Mouse (Mus musculus) forebrain, postnatal 0 days (tissue): ENCODE results near the gene Babam1. TPM values are rescaled to one million over a fixed set of nuclear protein-coding genes. Genes with fewer than 3 reads are reported as not detected.

Experiments
- ATAC-seq: fragments of 200-750 bp; cut with Nextera tagmentation; 2 replicates; pipeline ENCODE4 v1.8.0; 2017; ENCODE audit warnings: mild to moderate bottlenecking, moderate library complexity
- DNase-seq: peaks from one replicate; pipeline ENCODE4 v3.0.0-alpha.2; 2015
- H3K27ac ChIP-seq: fragments of 300-500 bp; sonication (generic); 2 replicates; pipeline ENCODE4 v1.5.1; 2014; ENCODE audit warnings: low read depth, mild to moderate bottlenecking, antibody characterized with exemption, low read length, moderate library complexity, mixed read lengths
- H3K27me3 ChIP-seq: fragments of 300-500 bp; sonication (generic); 2 replicates; pipeline ENCODE4 v1.6.1; 2014; ENCODE audit warnings: mild to moderate bottlenecking, low read length, mixed read lengths; ENCODE audit not compliant: insufficient read depth
- H3K36me3 ChIP-seq: fragments of 300-500 bp; sonication (generic); 2 replicates; pipeline ENCODE4 v1.6.1; 2014; ENCODE audit warnings: mild to moderate bottlenecking, moderate library complexity; ENCODE audit not compliant: insufficient read depth
- H3K4me1 ChIP-seq: fragments of 300-500 bp; sonication (generic); 2 replicates; pipeline ENCODE4 v1.6.1; 2014; ENCODE audit warnings: antibody characterized with exemption; ENCODE audit not compliant: insufficient read depth
- H3K4me2 ChIP-seq: fragments of 300-500 bp; sonication (generic); 2 replicates; pipeline ENCODE4 v1.6.1; 2014; ENCODE audit warnings: low read depth, mild to moderate bottlenecking, moderate library complexity
- H3K4me3 ChIP-seq: fragments of 300-500 bp; sonication (generic); 2 replicates; pipeline ENCODE4 v1.5.1; 2014; ENCODE audit warnings: low read depth, low read length, mixed read lengths
- H3K9ac ChIP-seq: fragments of 300-500 bp; sonication (generic); 2 replicates; pipeline ENCODE4 v1.6.1; 2014; ENCODE audit warnings: mild to moderate bottlenecking
- H3K9me3 ChIP-seq: fragments of 300-500 bp; sonication (generic); 2 replicates; pipeline ENCODE4 v1.6.1; 2016; ENCODE audit warnings: low read length
- CTCF ChIP-seq: sonication (generic); IDR thresholded peaks from 2 replicates; pipeline ENCODE4 v1.5.1; 2016; ENCODE audit warnings: antibody characterized with exemption, control low read depth, low read depth
- WGBS: fragments of 180-500 bp; shearing (Covaris S2); extraction: QIAGEN DNeasy Blood & Tissue Kit; methylation state at CpG from one replicate; pipeline ENCODE4 v1.1.7; 2014; 5-methylcytosine and 5-hydroxymethylcytosine counted together
- polyA plus RNA-seq: library from polyadenylated mRNA; unstranded; fragments of >200 nt; fragmentation: Nextera tagmentation; extraction: Ambion mirVana; gene quantifications from 2 replicates; pipeline ENCODE4 v1.2.1, GENCODE M21; 2015
- total RNA-seq: library from RNA; depleted of rRNA; stranded (reverse); fragments of >200 nt; gene quantifications from 2 replicates; pipeline ENCODE4 v1.2.3, GENCODE M21; 2014

The Babam1 gene
- total and polyA plus RNA-seq, 2 experiments from 2014 or later, result 94.0 to 107 TPM

DNA sequence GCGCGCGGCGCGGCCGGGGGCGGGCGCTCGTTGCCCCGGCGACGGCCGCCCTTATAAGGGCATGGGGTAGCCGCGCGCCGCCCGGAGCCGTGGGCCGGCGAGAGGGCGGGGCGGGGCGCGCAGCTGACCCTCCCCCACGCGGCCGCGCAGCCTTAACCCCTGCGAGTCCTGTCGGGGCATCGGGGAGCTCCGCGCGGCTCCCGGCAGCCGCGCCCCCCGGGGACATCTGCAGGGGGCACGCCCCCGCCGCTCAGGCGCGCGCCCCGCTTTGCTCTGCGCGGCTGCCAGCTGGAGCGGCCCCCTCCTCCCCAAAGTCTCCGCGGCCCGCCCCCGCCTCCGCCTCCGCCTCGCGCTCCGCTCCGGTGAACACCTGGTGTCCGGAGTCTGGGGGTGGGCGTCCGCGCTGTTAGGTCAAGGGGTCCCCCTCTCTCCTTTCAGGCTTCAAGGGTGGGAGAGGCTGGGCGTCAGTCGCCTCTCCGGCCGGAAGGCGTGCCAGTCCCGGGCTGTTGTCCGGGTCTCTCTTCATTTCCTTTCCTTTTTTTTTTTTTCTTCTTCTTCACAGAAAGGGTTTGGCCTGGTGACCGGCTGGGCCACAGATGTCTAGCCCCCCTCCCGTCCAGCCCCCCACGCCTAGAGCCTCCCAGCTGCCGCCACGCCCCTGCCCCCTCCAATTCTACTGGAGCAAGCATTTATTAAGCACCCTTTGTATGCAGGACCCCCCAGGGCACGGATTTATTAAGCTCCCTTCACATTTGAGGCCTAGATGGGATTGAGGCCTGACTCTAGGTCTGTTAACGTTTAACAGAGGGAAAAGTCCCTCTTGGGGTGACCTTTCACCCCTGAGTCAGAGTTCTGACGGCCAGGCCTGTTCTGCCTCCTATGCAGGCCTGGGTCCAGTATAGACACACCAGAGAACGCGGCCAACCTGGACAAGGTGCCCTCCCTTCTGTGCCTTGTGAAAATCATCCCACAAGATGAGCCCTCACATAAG lies 14.4 kb upstream of the Babam1 start:
- Histone ChIP-seq H3K4me1 (peaks cover 4% of the 10 kb centered on the region; the same call in 1 of the 2 replicates), H3K9me3 (no peaks in the 10 kb centered on the region), H3K4me3 (peak overlapping the region; percentile 76), H3K36me3 (no peaks in the 10 kb centered on the region), H3K27me3 (no peaks in the 10 kb centered on the region), H3K4me2 (peak overlapping the region; percentile 98), H3K27ac (peak overlapping the region; percentile 69), H3K9ac (peak overlapping the region; percentile 78)
- WGBS, result 4% methylated on average over 34 of the region's 80 CpGs
- no peak for TF ChIP-seq CTCF
- DNase-seq (peak; percentile 74), ATAC-seq (peak; percentile 82)

DNA sequence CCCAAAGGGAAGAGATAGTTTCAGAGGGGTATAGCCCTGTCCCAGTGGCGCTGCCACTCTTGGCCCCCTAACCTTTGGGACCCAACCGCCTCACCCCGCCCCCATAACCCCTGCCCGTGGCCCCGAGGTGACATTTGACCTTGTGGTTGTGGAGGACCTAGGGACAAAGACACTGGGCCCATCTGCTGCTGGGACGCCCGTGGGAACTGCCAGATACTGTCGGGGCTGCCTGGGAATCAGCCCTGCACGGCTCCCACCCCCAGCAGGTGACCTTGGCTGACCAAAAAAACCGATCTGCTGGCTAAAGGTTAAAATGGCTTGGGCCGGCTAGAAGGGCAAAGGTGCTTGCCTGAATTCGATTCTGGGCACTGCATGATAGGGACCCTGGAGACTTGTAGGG lies 13.3 kb upstream of the Babam1 start:
- no peak for ATAC-seq

DNA sequence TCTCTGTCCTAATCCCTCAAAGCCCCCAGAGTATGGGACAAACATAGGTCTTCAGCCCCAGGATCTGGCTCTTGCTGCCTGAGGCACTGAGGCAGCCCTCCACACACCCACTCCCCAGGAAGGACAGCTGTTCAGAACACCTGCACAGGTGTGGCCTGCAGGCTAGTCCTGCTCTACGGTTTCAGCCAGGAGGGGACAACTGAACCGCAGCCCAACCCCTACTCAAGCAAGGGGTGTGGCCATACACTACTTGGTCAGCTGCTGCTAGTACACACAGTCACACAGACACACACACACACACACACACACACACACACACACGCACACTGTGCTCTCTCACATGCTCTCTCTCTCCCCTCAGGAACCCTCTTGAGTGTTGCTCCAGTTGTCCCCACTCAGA lies 12.8 kb upstream of the Babam1 start:
- TF ChIP-seq CTCF, result no peak
- Histone ChIP-seq H3K4me3 (no peak overlapping the region), H3K27ac (no peak overlapping the region), H3K9ac (no peak overlapping the region), H3K4me1 (peaks cover 4% of the 10 kb centered on the region; the same call in 1 of the 2 replicates), H3K9me3 (no peaks in the 10 kb centered on the region), H3K27me3 (no peaks in the 10 kb centered on the region), H3K4me2 (no peak overlapping the region), H3K36me3 (no peaks in the 10 kb centered on the region)
- DNase-seq, result no peak
- WGBS, result 64% methylated on average over 3 of the region's 3 CpGs
- no peak for ATAC-seq

More for the DNA sequence above, 13.3 kb upstream of the Babam1 start:
- H3K36me3 ChIP-seq, result no peaks in the 10 kb centered on the region
- H3K27ac ChIP-seq, result 0 out of 2 replicates have a peak overlapping the region, but pooled peaks have one; percentile 4
- WGBS, result 28% methylated on average over 12 of the region's 12 CpGs
- no peak overlapping the region for H3K4me2 ChIP-seq
- no peaks in the 10 kb centered on the region for H3K9me3 ChIP-seq
- H3K9ac ChIP-seq, result no peak overlapping the region
- TF ChIP-seq CTCF, result no peak
- H3K4me3 ChIP-seq, result no peak overlapping the region
- no peak for DNase-seq
- H3K4me1 ChIP-seq, result peaks cover 4% of the 10 kb centered on the region; the same call in 1 of the 2 replicates
- H3K27me3 ChIP-seq, result no peaks in the 10 kb centered on the region

- H3K4me3 ChIP-seq, result no peak overlapping the region
- TF ChIP-seq CTCF, result no peak
- no peaks in the 10 kb centered on the region for H3K9me3 ChIP-seq
- H3K27ac ChIP-seq, result no peak overlapping the region
- no peak overlapping the region for H3K4me2 ChIP-seq
- no peak overlapping the region for H3K9ac ChIP-seq
- no peaks in the 10 kb centered on the region for H3K27me3 ChIP-seq
- WGBS, result 70% methylated on average over 12 of the region's 12 CpGs
- peaks cover 4% of the 10 kb centered on the region; the same call in 1 of the 2 replicates for H3K4me1 ChIP-seq
- no peak for DNase-seq
- no peaks in the 10 kb centered on the region for H3K36me3 ChIP-seq
- ATAC-seq, result no peak
These were observed 11.3 kb upstream of the Babam1 start for GRCm38 (mm10) chr8:71385212-71385835.

GRCm38 (mm10) chr8:71388267-71388666 lies 8.4 kb upstream of the Babam1 start:
- DNase-seq (no peak), ATAC-seq (no peak)
- H3K4me1 ChIP-seq, result no peaks in the 10 kb centered on the region
- no peak overlapping the region for H3K4me2 ChIP-seq
- no peak overlapping the region for H3K27ac ChIP-seq
- no peaks in the 10 kb centered on the region for H3K36me3 ChIP-seq
- no peak overlapping the region for H3K9ac ChIP-seq
- no peaks in the 10 kb centered on the region for H3K27me3 ChIP-seq
- no peak for TF ChIP-seq CTCF
- no peaks in the 10 kb centered on the region for H3K9me3 ChIP-seq
- 80% methylated on average over 1 of the region's 1 CpGs for WGBS
- H3K4me3 ChIP-seq, result no peak overlapping the region

- H3K36me3 ChIP-seq, result no peaks in the 10 kb centered on the region
- H3K9me3 ChIP-seq, result no peaks in the 10 kb centered on the region
- H3K27ac ChIP-seq, result no peak overlapping the region
- H3K4me2 ChIP-seq, result no peak overlapping the region
- WGBS, result 91% methylated on average over 2 of the region's 2 CpGs
- no peak for TF ChIP-seq CTCF
- no peaks in the 10 kb centered on the region for H3K4me1 ChIP-seq
- H3K9ac ChIP-seq, result no peak overlapping the region
- H3K27me3 ChIP-seq, result no peaks in the 10 kb centered on the region
- DNase-seq (no peak), ATAC-seq (no peak)
- H3K4me3 ChIP-seq, result no peak overlapping the region
These were observed 5.0 kb upstream of the Babam1 start for GRCm38 (mm10) chr8:71391696-71392095.

DNA sequence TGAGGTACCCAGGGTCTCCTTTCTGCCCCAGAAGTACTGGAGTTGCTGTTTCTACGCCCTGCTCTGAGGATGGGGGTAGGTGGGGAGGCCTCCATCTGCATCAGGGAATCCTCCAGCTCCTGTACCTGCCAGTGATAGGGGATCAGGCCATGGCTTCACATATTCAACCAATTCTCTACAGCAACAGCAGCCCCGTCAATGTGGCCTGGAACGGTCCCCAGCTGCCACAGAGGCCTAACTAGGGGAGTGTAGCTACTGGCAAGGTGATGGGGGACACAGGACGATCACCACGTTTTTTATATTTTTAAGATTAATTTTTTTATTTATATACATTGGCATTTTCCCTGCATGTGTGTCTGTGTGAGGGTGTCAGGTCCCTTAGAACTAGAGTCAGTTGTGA lies 4.3 kb upstream of the Babam1 start:
- no peak overlapping the region for H3K4me3 ChIP-seq
- peaks cover 2% of the 10 kb centered on the region for H3K4me1 ChIP-seq
- ATAC-seq (no peak), DNase-seq (no peak)
- H3K36me3 ChIP-seq, result no peaks in the 10 kb centered on the region
- H3K27me3 ChIP-seq, result no peaks in the 10 kb centered on the region
- H3K27ac ChIP-seq, result no peak overlapping the region
- no peaks in the 10 kb centered on the region for H3K9me3 ChIP-seq
- H3K4me2 ChIP-seq, result no peak overlapping the region
- WGBS, result 78% methylated on average over 5 of the region's 5 CpGs
- TF ChIP-seq CTCF, result no peak
- no peak overlapping the region for H3K9ac ChIP-seq
